Mouse (Mus musculus) megakaryocyte-erythroid progenitor cell, adult 5-6 weeks (primary cell): ENCODE measurements around the gene Alg6. TPM values are rescaled to one million over a fixed set of nuclear protein-coding genes. Genes with fewer than 3 reads are reported as not detected.
A peak's percentile ranks its signal among the peaks of the same experiment; 100 is the strongest.

Experiments used
- ATAC-seq: replicated peaks from 2 replicates; pipeline ENCODE4 v1.8.0; 2016; ENCODE audit warnings: mild to moderate bottlenecking, inconsistent platforms; ENCODE audit not compliant: severe bottlenecking, poor library complexity, low FRiP score, low TSS enrichment
- total RNA-seq, 2 experiments: library from RNA; stranded (forward) in 1 of 2; stranded (reverse) in 1 of 2; fragments of 200-1000, 215-1000 nt in 1 of 2; fragments of >200 nt in 1 of 2; fragmentation: Nextera tagmentation in 1 of 2; gene quantifications; 2 replicates each; pipeline ENCODE4 v1.2.3; 2014 to 2017

Gene Alg6
- total RNA-seq (2014; fragmentation: Nextera tagmentation) (13.7 and 26.6 TPM in 2 replicates), total RNA-seq (2017) (15.4 and 18.5 TPM in 2 replicates)

DNA sequence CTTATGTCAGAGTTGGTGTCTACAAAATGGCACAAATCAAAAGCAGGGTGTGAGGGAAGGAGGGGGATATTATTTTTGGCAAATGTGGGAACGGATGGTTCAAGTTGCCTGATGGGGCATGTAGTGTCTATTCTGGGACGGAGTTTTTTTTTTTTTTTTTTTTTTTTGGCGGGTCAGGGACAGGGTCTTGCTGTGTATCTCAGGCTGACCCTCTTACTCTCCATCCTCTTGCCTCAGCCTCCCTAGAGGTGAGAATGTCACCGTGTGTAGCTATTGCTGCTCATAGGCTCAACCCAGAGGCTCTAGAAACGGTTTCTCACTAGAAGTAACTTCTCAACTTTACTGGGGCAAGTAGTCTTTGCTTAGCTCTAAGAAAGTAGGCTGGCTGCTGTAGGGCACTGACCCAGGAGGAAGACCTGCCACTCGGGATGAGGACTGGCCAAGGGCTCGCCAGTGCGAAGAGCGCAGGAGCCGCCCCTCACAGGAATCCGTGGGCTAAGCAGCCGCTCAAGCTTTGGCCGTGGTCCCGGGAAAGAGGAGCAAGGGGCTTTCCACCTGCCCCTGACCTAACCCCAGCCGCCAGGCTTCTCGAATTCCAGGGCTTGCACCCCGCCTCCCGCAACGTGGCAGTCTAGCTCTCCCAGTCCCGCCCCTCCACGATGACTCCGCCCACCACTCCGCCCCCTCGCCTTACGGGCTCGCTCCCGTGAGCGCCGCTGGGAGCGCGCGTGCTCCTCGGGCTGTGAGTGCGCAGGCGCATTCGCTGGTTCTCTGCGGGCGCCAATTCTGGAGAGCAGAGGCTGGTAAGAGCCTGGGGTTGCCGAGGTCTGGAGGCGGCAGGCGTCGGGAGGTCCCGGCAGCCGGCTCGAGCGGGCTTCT is at the start of gene Alg6:
Alg6 (plus strand) TSS at position 761 of the 879 bp plus-strand sequence.
- peak; percentile 95 for ATAC-seq

DNA sequence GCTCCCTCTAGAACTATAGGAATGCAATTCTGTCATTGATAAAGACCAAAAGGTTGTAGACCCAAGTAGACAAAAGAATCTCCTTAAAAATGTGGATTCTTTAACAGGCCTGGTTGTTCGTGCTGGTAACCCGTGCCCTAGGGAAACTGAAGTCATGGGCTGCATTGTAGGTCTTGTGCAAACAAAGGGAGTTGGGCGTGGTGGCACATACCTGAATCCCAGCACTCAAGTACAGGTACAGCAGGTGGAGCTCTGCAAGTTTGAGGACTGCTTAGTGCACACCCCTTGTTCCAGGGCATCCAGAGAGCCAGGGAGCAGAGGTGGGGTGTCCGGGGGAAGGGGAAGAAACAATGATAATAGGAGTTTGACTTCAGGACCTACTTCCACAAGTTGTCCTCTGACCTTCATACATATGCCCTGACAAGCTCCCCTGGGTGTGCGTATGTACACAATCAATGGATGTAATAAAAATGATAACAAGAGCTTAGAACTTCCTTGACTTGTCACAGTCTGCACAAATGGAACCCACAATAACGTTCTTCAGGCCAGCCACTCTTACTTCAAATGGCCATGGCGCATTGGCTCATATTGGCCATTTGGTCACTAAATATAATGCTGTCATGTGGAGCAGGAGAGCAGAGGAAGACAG is 45.1 kb upstream of the Alg6 start:
- no peak for ATAC-seq

DNA sequence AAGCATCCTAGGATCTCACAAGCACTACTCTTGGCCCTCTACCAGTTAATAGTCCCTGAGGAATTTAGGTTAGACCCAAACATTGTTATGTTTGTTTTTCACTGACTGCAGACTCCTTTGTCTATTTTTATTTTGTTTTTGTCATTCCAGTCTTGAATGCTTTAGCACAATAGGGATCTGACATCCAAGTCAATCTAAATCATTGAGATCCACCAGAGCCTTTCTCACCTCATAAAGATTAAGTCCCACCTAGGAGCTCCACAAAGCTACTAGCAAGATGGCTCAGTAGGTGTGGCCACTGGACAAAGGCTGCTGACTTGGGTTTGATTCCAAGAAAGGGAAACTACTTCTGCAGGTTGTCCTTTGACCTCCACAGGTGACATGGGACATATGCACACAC is 40.3 kb upstream of the Alg6 start:
- no peak for ATAC-seq

DNA sequence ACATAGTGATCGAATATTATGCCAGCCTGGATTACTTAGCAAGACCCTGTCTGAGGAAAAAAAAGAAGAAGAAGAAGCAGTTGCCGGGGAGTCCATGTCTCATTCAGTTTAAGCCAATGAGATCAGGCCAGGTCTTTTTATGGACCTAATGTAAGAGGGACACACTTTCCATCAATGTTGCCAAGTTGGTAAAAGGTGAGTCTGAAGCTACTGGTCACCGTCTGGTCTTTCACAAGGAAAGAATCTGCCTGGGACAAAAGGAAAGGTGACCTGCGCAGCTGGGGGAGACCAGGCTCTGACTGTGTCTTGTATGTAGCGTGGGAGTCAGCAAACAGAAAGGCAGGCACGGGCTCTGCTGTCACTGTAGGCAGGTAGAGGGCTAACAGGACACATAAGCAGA is 31.5 kb upstream of the Alg6 start:
- no peak for ATAC-seq

DNA sequence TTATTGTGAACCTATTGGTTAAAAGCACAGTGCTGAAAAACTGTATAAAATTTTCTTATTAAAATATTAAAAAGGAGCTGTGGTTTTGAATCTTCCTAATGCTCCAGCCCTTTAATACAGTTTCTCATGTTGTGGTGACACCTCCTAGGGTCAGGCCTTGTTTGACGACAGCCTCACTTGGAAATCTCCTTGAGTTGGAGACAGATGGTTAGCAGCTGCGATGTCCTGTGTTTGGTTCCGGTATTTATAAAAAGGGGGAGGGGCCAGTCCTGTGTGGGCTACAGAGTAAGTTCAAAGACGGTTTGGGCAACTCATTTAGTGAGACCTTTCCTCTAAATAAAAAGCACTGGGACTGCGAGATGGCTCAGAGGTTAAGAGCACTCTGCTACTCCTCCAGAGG is 29.2 kb upstream of the Alg6 start:
- ATAC-seq: no peak

DNA sequence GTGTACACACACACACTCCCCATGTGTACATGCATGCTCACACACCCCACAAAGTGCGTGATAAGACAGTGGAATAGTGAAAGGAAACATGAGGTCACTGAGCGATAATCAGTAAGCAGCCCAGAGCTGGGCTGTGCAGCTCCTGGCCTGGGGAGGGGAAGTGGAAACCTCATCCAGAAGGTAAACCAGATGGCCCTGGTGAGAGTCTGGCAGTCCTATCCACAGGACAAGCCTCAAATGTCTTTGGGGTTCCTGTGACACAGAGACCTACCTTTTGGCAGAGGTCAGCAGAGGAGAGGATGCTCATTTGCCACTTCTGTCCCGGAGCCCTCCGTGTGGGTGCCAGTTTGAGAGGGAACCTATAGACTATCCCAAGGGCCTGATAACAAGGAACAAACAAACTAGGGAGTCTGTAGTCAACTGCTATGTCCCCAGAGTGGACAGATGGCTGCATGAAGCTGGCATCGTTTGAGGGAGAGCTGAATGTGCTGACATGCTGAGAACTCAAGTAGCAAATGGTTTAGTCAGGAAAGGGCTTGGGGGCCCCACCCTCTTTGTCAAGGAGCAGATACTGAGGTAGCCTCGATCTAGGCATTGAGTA is 2.8 kb upstream of the Alg6 start:
- ATAC-seq: no peak

DNA sequence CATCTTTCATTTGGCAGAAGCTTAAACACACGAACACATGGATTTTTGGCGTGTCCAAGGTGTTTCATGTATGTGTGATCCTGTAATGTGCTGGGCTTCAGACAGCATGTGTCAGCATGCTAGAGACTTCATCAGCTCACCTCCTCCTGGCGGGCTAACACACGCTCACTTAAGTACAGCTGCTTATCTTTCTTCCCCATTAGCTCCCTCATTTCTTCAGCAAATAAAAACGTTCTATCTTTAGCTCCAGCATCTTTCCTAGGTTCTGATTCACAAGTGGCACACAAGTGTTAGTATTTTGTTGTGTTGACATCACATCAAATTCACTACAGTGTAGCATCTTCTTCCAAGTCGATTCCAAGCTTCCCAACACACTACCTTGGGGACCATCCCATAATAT is 1.5 kb upstream of the Alg6 start:
- ATAC-seq: no peak

DNA sequence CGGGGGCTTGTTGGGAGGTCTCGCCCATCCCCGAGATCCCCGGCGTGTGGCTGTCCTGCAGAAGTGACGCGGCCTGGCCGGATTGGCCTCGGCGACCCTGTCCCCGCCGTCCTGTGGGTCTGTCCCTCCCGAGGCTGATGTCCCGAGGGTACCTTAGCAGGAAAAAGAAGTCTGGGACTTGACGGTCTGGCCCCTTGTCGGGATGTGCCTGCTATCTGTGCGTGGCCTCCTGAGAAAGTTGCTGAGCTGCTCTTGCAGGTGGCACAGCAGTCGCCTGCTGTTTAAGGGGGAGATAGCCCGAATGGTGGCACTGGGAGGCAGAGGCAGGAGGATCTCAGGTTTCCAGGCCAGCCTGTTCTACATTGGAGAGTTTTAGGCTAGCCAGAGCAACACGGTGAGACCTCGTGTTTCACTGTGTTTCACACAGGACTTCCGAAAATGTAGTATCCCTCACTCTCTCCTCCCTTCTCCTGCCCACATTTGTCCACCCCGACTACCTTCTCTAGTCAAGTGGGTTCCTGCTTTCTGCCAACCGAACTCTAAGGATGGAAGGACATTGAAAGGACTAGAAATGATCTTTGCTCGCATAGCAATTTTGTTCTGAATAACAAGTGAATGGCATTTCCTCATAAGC is 436 bp downstream of the Alg6 start:
- ATAC-seq: peak; percentile 47

DNA sequence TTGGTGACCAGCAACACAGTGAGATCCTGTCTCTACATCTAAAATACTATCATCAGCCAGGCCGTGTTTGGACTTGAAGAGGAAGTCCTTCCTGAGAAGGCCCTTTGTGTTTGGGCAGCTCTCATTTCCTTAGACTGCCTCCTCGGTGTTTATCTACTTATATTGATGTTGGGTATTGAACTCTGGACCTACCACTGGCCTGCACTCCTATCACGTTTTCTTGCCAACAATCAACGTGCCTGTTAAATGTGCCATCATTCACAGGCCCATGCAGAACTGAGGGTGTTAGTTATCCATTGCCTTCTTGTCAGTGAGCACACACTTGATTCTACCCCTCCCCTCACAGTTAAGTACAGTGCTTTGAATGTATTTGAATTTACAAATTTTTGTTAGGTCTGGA is 2.4 kb downstream of the Alg6 start:
- no peak for ATAC-seq

DNA sequence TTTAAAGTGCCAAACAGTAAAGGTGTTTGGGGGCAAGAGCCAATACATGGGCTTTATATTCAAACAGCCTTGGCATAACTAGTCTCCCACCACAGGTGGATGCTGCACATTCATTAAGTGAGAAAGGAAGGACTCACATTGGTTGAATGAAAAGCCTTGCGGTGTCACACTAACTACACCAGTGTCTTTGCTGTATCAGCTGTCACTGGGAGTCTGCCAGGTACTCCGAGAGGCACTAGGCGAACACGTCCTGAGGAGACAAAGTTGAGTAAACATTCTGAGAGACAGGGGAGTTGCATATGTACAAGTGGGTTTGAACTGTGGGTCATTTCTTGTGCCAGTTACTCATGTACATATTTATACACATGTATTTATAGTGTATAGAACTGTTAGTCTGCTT is 8.9 kb downstream of the Alg6 start:
- no peak for ATAC-seq

DNA sequence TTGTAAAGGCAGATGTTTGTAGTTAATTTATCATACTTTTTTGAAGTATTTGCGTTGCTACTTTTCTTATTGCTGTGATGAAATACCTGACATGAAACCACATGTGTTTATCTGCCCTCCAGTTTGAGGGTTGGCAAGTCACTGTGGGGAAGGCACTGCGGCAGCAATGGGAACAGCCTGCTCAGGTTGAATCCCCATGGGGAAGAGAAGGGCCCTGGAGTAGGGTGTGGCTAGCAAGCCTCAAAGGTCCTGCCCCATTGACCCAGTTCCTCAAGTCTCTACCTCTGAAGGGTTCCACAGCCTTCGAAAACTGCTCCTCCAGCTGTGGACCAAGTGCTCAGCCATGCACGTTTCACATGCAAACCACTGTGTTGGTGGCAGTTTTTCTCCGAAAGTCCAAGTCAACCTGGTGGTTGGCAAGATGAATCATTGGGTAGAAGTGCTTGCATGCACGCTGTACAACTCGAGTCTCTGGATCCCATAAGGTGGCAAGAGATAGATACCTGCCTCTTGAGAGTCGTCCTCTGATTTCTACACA is 10.5 kb downstream of the Alg6 start:
- 0 out of 2 replicates have a peak, but pooled peaks have one; percentile 52 for ATAC-seq

DNA sequence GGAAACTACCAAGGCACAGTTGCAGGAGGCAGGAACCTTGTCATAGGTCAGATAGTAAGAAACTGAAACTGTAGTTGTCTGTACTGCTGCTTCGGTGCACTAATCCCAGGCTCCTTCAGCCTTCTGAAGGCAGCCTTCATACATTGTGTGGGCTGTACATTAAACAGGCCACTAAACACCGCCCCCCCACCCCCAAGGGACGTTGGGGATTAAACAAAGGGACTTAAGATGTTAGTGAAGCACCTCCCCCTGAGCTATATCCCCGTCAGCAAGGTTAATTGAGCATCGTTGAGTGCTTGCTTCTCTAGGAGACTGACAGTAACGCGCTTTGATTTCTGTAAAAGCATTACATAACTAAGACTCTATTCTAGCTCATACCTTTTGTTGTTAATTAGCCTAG is 24.4 kb downstream of the Alg6 start:
- ATAC-seq: no peak

DNA sequence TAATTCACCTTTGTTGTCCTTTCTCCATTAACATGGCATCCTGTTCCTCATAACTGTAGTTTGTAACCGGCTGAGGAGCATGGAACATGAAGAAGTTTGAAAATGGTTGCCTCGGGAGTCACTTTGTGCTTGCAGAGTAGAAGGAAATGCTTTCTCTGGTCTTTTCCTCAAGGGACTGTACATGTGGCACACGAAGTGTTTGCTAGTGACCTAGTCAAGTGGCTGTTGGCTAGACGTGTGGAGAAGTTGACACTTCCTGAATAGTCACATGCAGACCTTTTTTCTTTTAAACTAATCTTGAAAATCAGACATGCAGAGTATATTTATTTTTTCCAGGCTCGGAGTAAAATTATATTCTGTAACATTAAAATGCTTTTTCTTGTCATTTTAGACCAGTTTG is 37.0 kb downstream of the Alg6 start:
- no peak for ATAC-seq

DNA sequence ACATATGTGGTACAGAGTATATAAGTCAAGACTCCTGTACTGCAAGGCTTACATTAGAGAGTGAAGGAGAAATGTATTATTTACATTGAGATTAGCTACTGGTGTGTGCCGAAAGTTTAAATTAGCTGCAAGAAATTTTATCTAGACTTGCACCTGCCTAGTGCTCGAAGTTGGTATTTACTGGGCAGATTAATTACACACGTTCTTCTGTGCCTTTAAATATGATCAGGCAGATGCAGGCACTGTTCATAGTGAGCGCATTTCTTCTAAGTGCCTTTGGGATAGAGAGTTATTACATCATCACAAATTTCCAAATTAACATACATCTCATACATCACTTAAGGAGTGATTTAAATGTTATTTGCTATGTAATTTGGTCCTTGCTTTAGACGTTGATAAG is 50.8 kb downstream of the Alg6 start:
- ATAC-seq: no peak

DNA sequence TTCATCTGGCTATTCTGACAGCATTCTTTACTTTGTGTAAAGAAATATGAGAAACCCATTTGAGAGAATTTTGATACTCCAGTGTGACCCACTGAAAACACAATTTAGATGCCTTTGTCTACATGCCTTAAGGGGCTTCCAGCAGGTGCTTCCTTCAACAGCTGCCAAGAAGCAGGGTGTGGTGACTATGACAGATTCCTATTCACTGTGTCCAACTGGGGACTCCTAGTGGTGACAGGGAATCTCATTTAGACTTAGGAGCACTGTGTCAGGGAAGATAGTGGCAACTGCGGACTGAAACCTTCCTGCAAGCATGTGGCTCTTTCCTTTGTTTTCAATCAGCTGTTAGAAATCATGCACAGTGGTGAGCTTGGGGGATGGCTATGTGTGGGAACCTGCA is 51.3 kb downstream of the Alg6 start:
- ATAC-seq: peak; percentile 83

DNA sequence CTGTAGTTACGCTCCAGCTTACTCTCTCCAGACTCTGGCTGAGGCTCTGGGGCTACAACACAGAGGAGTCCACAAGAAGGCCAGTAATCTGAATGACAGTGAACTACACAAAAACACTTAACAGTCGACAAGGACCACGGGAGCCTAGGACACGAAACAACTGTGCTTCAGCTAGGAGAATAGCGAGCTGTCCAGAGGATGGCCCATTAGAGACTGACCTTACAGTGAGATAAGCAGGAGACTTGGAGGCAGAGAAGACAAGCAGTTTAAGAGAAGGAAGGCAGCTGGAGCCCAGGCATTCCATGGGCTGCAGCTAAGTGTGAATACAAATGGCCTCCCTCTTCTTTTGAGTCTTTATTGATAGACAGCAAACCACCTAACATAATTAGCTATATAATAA is 55.1 kb downstream of the Alg6 start:
- ATAC-seq: no peak

DNA sequence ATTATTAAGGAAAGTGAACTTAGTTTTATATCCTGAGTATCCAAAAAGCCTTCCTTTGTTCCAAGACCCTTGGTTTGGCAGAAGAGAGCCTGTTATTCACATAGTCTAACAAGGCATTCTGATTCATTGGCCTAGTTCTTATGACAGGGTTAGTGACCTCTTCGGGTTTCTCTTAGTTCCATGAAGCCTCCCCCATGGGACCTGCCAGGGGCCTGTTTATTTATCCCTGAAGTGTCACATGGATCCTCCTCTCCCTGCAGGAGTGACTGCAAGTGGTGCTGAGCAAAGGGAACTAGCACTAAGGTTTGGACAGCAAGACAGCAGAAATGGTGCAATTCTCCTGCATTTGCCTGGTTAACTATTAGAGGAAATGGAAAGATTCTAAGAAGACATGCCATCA is 57.6 kb downstream of the Alg6 start:
- ATAC-seq: no peak

DNA sequence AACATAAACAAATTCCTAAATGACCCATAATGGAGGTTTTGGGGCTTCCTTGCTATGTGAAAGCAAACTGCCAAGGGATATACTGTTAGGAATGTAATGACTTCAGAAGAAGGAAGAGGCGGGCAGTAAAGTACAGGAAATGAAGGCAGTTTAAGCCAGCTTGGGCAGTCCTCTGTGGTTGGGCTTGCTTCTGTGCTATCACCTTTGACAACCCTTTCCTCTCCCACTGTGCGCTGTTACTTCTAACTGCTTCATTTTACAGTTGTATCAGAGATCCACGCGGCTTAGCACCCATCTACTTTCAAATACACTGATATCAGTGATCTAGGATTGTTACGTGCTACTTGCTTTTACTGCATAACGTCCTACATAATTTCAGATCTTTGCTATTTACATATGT is 76.9 kb downstream of the Alg6 start:
- 0 out of 2 replicates have a peak, but pooled peaks have one; percentile 30 for ATAC-seq
